Mouse (Mus musculus): Measurements from ENCODE around the gene Gm21258. TPM values are rescaled to one million over a fixed set of nuclear protein-coding genes. Genes with fewer than 3 reads are reported as not detected.
"Not testable (repeated sequence)": the region's sequence is repeated elsewhere in the genome, so short reads cannot be mapped to it uniquely, and the experiment has no call there.

The Gm21258 gene
- polyA plus RNA-seq (2012; rRNA removed): not detected in 2 replicates

GRCm38 (mm10) chrY:52779740-52780139, at the start of gene Gm21258:
Gene Gm21258, plus strand, starts transcription at chrY:52780040.
- not testable (repeated sequence) for DNase-seq (ENCODE audit: extremely low spot score in 1 of 2, low spot score in 1 of 2)

Measured in frontal cortex, adult 2 months (tissue).